Mouse (Mus musculus) small intestine, adult 2 months (tissue): ENCODE measurements around the gene Snx27. TPM values are rescaled to one million over a fixed set of nuclear protein-coding genes. Genes with fewer than 3 reads are reported as not detected.

ENCODE experiments used
- H3K27ac ChIP-seq: fragments of 200-500 bp; 2 replicates; pipeline ENCODE4 v1.5.1; 2012; ENCODE audit warnings: low read depth, low read length, control low read depth, inconsistent platforms; ENCODE audit not compliant: insufficient read depth
- H3K27me3 ChIP-seq: fragments of 200-500 bp; 2 replicates; pipeline ENCODE4 v1.6.1; 2012; ENCODE audit warnings: mild to moderate bottlenecking, moderate library complexity, low read length, inconsistent platforms; ENCODE audit not compliant: control insufficient read depth, insufficient read depth
- H3K36me3 ChIP-seq: fragments of 200-500 bp; 2 replicates; pipeline ENCODE4 v1.6.1; 2012; ENCODE audit warnings: mild to moderate bottlenecking, low read length, control low read depth, inconsistent platforms; ENCODE audit not compliant: control insufficient read depth, insufficient read depth
- H3K4me1 ChIP-seq: fragments of 200-500 bp; 2 replicates; pipeline ENCODE4 v1.6.1; 2012; ENCODE audit warnings: low read length, inconsistent platforms, mixed read lengths; ENCODE audit not compliant: control insufficient read depth, insufficient read depth, insufficient read length
- H3K4me3 ChIP-seq: fragments of 200-500 bp; 2 replicates; pipeline ENCODE4 v1.5.1; 2012; ENCODE audit warnings: low read depth, mild to moderate bottlenecking, control low read depth, inconsistent platforms, low read length, moderate library complexity
- CTCF ChIP-seq: fragments of 200-500 bp; IDR thresholded peaks from 2 replicates; pipeline ENCODE4 v1.5.1; 2012; ENCODE audit warnings: low read depth, mild to moderate bottlenecking, control low read depth, inconsistent platforms, low read length, moderate library complexity, mixed read lengths; ENCODE audit not compliant: insufficient replicate concordance, insufficient read length; ENCODE audit errors: extremely low read depth
- POLR2A ChIP-seq: fragments of 200-500 bp; IDR thresholded peaks from 2 replicates; pipeline ENCODE4 v1.6.1; 2012; ENCODE audit warnings: low read depth, mild to moderate bottlenecking, control low read depth, inconsistent platforms, low read length, moderate library complexity
- whole genome bisulfite sequencing: fragments of 180-500 bp; shearing (Covaris S2); methylation state at CpG from one replicate; pipeline ENCODE4 v1.1.7; 2018; 5-methylcytosine and 5-hydroxymethylcytosine counted together
- polyA plus RNA-seq: library from polyadenylated mRNA; depleted of rRNA; stranded (reverse); fragments of >200 nt; gene quantifications from 2 replicates; pipeline ENCODE4 v1.2.3, GENCODE M21; 2012

Gene Snx27
- polyA plus RNA-seq, 1 experiment, result 3.4 TPM

DNA sequence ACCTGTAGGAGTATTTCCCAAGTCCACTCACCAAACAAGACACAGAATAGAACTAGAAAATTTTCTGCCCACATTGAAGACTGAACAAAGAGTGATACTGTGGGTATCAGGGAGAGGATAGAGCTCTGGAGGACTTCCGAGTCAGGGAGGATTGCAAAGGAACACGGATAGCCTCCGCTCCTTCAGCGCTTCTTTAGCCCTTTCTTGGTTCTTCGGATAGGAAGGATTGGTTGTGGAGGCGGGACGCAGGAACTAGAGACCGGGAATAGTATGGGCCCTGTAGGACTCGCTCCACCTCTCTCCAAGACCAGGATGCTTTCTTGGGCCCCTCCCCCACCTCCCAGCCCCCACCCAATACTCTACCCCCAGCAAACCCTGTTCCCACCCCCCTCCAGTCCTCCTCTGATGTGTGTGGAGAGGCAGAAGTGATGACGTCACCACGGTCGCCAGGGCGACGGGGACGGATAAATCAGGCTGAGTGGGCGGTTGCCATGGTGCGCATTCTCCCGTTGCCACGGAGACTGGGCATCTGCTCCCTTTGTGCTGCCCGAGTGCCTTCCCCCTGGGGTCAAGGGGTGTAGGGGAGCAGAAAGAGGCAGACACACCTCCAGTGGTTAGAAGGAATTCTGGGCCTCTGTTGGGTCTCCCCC lies 98.6 kb downstream of the Snx27 start:
- H3K4me1 ChIP-seq, result peaks cover 3% of the 10 kb centered on the region; the same call in 1 of the 2 replicates
- peaks cover 3% of the 10 kb centered on the region; the same call in 1 of the 2 replicates for H3K27me3 ChIP-seq
- no peaks in the 10 kb centered on the region for H3K36me3 ChIP-seq
- no peak overlapping the region for H3K27ac ChIP-seq
- no peak for TF ChIP-seq CTCF
- TF ChIP-seq POLR2A, result no peak
- WGBS, result 48% methylated on average over 20 of the region's 20 CpGs
- H3K4me3 ChIP-seq, result no peak overlapping the region

DNA sequence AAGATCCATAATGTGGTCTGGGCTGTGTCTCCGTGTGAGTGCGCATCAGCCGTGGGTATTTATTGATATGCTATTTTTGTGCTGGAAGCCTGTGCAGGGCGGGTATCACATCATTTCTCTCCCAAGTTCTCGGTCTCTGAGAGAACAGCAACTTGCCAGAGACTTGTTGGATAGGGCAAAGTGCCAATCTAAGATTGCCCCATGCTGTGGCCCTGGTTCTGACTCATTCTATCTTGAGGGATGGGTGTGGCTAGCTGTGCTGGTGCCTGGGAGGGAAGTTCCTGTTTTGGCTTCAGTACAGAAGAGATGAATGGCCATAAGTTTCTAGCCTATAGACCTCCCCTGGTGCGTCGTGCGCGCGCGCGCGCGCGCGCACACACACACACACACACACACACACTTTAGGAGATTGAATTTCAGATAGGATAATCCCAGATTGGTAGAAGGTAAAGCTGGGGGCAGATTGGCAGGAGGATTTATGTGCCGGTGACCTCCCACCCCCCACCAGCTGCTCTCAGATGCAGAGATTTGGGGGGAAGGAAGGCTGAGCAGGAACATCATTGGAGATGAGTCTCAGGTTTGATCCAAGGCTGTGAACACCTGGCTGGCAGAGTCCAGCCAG lies 99.6 kb downstream of the Snx27 start:
- TF ChIP-seq CTCF, result no peak
- no peak for TF ChIP-seq POLR2A
- peaks cover 3% of the 10 kb centered on the region; the same call in 1 of the 2 replicates for H3K4me1 ChIP-seq
- H3K4me3 ChIP-seq, result no peak overlapping the region
- H3K36me3 ChIP-seq, result no peaks in the 10 kb centered on the region
- H3K27ac ChIP-seq, result no peak overlapping the region
- 79% methylated on average over 17 of the region's 17 CpGs for WGBS
- peaks cover 3% of the 10 kb centered on the region; the same call in 1 of the 2 replicates for H3K27me3 ChIP-seq

DNA sequence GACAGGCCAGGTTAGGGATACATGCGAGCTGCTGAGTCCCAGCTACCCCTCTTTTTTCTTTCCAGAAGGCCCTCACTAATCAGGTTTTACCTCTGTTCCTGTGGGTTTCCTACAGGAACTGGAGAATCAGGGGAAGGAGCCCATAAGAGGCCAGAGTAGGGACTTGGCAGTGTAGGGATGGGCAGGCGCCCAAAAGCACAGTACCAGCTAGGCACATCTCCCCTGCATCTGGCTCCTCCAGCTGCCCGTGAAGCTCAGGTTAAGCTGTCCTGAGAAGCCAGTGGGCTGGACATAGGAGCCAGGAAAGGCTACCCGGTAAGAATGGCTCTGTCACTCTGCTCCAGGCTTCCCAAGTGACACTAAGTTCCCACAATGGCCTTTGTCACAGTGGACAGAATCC lies 101.1 kb downstream of the Snx27 start:
- peaks cover 3% of the 10 kb centered on the region; the same call in 1 of the 2 replicates for H3K27me3 ChIP-seq
- 72% methylated on average over 4 of the region's 4 CpGs for WGBS
- peaks cover 10% of the 10 kb centered on the region; the same call in 1 of the 2 replicates for H3K4me1 ChIP-seq
- no peak overlapping the region for H3K4me3 ChIP-seq
- TF ChIP-seq CTCF (no peak), POLR2A (no peak)
- no peak overlapping the region for H3K27ac ChIP-seq
- no peaks in the 10 kb centered on the region for H3K36me3 ChIP-seq

DNA sequence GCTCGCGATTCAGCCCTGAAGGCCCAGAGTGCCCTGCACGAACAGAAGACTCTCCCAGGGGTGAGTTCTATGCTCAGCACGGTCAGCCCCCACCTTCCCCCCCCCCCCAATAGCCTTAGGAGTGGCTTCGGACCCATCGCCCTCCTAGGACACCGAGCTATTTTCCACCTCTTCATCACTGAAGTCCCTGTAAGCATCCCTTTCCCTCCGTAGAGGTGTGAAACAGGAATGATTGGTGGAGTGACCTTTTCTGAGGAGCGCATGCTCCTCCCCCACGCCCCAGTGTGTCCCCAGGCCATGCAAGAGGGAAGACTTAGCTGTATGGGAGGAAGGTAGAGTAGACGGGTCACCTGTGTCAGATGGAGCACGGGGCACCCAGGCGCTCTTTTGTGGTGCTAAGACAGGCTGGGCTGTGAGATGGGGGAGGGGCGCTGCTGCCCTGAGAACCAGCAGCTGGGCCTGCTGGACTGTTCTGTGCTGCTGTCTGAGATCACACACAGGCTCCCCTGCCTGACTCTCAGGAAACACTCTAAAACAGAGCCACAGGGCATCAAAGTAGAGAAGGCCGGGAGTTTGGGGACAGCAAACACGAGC lies 102.1 kb downstream of the Snx27 start, which contains the start of gene Riiad1:
Gene Riiad1, minus strand, starts transcription at position 51 of the 594 bp plus-strand sequence.
- Histone ChIP-seq H3K4me3 (no peak within 1 kb of the TSS), H3K27ac (no peak within 1 kb of the TSS), H3K4me1 (peaks cover 17% of the 10 kb centered on the region; the same call in 1 of the 2 replicates), H3K27me3 (peaks cover 3% of the 10 kb centered on the region; the same call in 1 of the 2 replicates), H3K36me3 (no peaks in the 10 kb centered on the region)
- WGBS, result 29% methylated on average over 16 of the region's 16 CpGs
- no peak for TF ChIP-seq CTCF
- TF ChIP-seq POLR2A, result no peak

DNA sequence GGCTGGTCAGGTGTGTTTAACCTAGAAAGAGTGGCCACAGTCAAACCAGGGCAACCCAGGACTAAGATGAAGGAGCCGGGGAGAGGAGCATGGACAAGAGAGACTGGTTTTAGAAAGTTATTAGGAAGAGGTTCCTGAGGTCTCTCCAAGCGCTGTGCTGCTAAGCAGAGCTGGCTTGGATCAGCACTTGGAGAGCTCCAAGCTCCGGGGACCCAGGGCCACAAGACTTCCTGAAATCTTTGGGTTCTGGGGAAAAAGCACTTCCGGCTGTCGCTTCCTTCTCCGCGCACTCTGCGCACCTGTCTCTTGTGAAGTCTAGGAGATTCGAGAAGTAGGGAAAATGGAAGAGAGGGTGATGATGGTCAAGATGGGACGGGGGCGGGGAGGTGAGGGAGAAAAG lies 103.0 kb downstream of the Snx27 start:
- Histone ChIP-seq H3K27ac (no peak overlapping the region), H3K27me3 (peaks cover 3% of the 10 kb centered on the region; the same call in 1 of the 2 replicates), H3K4me1 (peaks cover 17% of the 10 kb centered on the region; the same call in 1 of the 2 replicates), H3K36me3 (no peaks in the 10 kb centered on the region), H3K4me3 (no peak overlapping the region)
- TF ChIP-seq POLR2A, result no peak
- no peak for TF ChIP-seq CTCF
- WGBS, result 12% methylated on average over 11 of the region's 11 CpGs

DNA sequence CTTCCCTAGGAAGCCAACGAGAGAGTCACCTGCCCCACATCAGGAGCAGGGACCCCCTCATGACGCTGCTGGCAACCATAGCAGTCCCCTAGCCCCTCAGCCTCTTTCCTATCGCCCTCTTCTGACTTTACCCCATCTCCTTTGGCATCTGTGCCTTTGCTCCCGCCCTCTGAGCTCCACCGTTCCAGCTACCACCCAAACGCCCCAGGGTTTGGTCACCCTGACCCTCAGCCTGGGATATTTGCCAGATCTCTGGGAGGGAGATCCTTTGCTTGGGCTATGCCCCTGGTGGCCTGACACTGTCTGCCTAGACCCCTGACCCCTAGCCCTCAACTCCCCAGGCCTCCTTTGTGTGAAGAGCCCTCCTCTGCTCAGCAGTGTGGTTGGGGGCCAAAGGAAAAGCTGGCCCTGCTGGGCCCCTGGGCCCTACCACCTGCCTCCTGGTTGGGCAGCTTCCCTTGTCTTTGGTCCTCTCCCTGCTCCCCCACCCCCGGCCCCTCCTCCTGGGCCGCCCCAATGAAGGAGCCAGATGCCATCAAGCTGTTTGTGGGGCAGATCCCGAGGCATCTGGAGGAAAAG lies 103.8 kb downstream of the Snx27 start:
- Histone ChIP-seq H3K27ac (no peak overlapping the region), H3K4me1 (peaks cover 17% of the 10 kb centered on the region; the same call in 1 of the 2 replicates), H3K27me3 (peaks cover 3% of the 10 kb centered on the region; the same call in 1 of the 2 replicates), H3K4me3 (no peak overlapping the region), H3K36me3 (no peaks in the 10 kb centered on the region)
- 27% methylated on average over 9 of the region's 9 CpGs for WGBS
- TF ChIP-seq POLR2A (no peak), CTCF (no peak)
